Mouse (Mus musculus) NIH3T3 (cell line): ENCODE measurements around the gene Csf2rb.

ENCODE experiments used
- DNase-seq: peaks from one replicate; pipeline ENCODE4 v3.0.0-alpha.2; 2012; ENCODE audit warnings: low read depth

Csf2rb gene

DNA sequence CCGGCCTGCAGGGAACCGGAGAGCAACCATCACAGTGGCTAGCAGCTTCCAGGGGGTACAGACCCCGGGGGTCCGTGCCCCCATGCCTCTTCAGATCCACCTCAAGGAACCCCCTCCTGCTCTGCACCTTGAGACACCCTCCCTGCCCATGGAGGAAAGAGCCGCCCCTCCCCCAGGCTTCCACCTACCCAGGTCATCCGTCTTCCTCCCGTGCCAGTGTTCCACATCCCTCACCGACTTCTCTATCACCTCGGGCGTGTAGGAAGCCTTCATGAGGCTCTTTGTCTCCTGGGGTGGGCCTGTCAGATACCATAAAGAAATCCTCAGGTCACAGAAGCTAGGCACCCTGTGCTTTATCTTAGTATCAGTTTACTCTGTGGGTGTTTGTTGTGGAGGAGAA, 53.0 kb downstream of the Csf2rb start:
- no peak for DNase-seq

DNA sequence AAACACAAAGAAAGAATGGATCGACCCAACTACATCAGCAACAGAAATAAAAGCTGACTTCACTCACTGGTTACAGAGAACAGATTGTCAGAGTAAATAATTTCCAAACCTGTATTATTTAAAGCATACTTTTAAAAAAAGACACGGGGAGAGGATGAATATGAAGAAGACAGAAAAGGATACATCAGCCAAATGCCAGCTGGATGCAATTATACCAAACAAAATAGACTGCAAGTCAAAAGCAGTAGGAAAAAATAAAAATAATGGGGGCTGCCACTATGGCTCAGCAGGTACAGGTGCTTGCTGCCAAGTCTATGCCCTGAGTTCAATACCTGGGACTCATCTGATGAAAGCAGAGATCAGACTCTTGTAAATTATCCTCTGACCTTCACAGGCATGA, 54.7 kb downstream of the Csf2rb start:
- no peak for DNase-seq

- DNase-seq, result no peak
Observed at GRCm38 (mm10) chr15:78380741-78381140, 55.2 kb downstream of the Csf2rb start.

DNA sequence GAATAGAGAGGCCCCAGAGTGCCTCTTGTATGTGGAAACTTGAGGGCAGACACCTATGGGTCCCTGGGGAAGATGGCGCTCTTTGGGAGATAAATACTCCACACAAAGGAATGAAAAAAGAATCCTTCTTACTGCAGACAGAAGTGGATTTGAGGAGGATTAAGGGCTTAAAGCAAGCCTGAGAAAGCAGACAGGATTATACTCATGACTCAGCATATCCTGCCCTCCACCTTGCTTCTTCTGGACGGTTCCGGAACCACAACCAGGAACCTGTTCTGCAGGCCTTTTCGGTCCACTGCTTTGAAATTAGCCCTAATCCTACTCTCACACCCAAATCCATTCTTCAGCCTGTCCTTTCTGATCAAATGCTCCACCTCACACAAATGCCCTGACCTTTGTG, 56.6 kb downstream of the Csf2rb start:
- no peak for DNase-seq

- no peak for DNase-seq
Observed at GRCm38 (mm10) chr15:78383450-78384219, 58.1 kb downstream of the Csf2rb start.

DNA sequence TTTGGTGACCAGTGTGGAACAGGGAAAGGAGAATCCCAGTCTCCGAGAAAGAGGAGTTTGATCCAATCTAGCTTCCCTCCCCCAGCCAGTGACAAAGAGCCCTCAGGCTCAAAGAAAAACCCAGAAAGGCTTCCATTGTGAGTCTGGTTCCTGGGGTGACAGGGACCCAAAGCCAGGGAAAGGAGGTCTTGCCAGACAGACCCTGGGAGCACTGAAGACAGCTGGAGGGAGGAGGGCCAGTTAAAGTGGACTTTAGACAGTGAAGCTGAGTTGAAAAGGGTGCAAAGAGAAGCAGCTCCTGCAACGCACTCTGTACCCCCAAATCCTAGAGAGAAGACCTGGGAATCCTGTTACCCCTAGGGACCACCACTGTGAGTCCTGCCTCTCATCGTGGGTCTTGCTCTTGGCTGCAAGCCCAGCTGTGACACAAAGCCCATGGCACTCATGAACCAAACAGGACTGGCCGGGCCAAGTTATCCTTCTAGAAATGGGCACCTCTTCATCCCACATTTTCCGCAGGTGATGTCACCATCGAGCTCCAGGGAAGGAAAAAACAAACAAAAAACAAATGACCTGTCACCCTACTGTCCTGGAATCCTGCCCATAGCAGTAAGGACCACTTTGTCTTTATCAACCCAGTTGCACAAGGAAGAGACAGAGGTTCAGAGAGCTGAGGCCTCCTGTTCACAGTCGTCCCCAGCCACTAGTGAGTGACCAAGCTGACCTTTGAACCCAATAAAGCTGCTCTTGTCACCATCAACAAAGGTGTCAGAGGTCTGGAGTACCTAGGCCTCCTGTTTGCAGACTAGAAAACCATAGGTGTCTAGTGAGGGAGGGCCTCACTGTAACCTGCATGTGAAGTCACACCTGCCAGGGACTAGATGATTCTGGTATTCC, 58.9 kb downstream of the Csf2rb start:
- DNase-seq, result no peak

DNA sequence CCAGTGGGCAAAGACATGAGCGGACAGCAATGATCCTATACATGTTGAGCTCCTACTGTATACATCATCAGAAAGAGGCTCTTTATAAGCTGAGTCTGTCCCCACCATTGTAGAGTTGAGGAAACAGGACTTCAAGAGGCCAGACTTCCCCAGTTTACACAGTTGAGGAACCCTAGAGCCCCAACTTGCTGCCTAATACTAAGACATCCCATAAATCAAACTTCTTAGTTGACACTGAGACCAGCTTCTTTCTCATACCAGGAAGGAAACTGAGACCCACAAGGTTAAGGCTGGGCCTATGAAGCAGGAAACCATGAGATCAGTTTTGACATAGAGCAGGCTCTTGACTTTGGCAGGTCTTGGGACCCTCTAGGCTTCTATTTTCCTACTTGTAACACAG, 60.0 kb downstream of the Csf2rb start:
- no peak for DNase-seq

GRCm38 (mm10) chr15:78390855-78391254, 65.3 kb downstream of the Csf2rb start:
- no peak for DNase-seq

DNA sequence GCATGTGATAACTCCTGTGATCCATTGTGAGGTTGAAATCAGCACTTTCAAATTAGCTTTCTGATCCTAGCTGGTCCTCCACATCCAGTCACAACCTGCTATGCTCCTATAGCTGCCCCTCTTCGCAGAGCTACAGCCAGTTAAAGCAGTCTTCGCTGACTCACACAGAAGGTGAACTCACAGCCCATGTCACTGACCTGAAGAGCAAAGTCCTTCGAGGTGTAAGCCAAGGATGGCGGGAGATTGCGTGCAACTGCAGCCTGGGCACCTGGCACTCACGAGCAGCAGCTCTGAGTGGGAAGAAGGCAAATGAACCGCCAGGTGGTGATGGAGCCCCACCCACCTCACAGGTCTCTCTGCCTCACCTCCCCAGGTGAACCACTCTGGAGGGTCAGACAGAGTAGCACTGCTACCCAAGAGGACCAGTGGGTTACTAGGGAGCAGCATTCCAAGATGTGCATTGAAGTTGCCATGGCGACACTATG, 70.0 kb downstream of the Csf2rb start, which contains the start of gene Tex33:
Gene Tex33, minus strand, starts transcription at position 435 of the 485 bp plus-strand sequence.
- DNase-seq, result no peak

DNA sequence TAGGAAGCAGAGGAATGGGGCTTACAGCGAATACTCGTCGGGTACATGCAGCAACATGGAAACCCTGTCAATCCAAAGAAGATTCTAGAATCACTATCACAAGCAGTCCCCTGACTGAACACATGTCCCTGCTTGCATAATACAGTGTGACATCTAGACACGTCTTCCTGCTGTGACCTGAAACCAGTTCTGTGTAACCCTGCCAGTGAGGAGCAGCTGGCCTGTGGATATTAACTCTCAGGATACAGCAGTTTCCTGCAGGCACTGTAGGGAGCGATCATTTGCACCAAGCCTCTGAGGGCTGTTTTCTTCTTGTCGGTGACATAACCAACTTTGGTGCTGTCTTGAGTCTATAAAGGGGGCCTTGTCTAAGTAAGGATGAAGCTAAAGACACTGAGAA, 75.8 kb downstream of the Csf2rb start:
- DNase-seq, result no peak

- DNase-seq, result no peak
Observed at GRCm38 (mm10) chr15:78401921-78402320, 76.4 kb downstream of the Csf2rb start.

GRCm38 (mm10) chr15:78402423-78402822, 76.9 kb downstream of the Csf2rb start:
- DNase-seq, result no peak

DNA sequence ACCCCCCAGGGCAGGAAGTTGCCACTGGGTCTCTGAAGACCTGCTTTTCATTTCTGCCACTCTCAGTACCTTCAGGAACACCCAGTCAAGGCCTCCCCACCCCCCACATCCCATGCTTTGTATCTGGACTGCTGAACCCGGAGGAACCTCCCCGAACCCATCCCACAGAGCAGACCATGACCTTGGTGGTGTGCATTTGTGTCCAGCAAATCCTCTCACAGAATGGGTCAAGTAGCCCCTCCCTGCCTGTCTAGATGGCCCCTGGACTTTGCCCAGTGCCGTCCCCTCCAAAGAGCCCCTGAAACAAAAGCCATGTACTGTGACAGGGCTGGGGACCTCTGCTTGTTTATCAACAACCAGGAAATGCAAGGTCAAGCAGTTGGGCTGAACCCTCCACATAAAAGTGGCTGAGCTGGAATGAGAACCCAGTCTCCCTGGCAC, 77.8 kb downstream of the Csf2rb start:
- DNase-seq, result no peak
